Mouse (Mus musculus): ENCODE measurements around the gene H3f3b. TPM values are rescaled to one million over a fixed set of nuclear protein-coding genes. Genes with fewer than 3 reads are reported as not detected.

H3f3b gene
- polyA plus RNA-seq, 1 experiment: 161 TPM

DNA sequence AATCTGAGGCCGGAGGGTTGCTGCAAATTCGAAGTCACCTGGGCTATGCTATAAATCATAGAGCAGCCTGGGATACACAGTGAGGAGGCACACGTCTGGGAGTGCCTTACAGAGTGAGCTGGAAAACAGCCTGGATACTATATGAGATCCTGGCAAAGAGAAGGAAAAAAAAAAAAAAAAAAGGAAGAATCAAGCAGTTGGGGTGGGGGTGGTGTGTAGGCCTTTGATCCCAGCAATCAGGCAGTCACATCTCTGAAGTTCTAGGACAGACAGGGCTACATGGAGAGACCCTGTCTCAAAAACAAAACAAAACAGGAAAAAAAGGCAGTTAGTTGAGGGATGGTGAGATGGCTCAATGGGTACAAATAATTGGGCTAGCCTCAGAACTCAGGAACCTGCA is 8.9 kb upstream of the H3f3b start:
- Histone ChIP-seq H3K36me3 (ENCODE audit: control insufficient read depth, insufficient read depth, low read length) (peaks cover 9% of the 10 kb centered on the region), H3K4me3 (ENCODE audit: extremely low read depth, insufficient read depth, insufficient read length) (no peak overlapping the region), H3K4me1 (ENCODE audit: control insufficient read depth, insufficient read depth, insufficient read length) (no peaks in the 10 kb centered on the region; the same call in 1 of the 2 replicates), H3K27me3 (ENCODE audit: control insufficient read depth, insufficient read depth, low read length) (no peaks in the 10 kb centered on the region), H3K27ac (ENCODE audit: insufficient read depth, low read length) (no peak overlapping the region)
- WGBS: 96% methylated on average over 3 of the region's 3 CpGs
- TF ChIP-seq CTCF (IDR thresholded peaks at IDR 0.05; ENCODE audit: extremely low read depth, insufficient read depth, insufficient read length, insufficient replicate concordance): no peak
- TF ChIP-seq POLR2A (IDR thresholded peaks at IDR 0.05; ENCODE audit: low read depth, low read length): no peak
- no peak for DNase-seq (ENCODE audit: low read depth in 1 of 2, low spot score in 2 of 2)

DNA sequence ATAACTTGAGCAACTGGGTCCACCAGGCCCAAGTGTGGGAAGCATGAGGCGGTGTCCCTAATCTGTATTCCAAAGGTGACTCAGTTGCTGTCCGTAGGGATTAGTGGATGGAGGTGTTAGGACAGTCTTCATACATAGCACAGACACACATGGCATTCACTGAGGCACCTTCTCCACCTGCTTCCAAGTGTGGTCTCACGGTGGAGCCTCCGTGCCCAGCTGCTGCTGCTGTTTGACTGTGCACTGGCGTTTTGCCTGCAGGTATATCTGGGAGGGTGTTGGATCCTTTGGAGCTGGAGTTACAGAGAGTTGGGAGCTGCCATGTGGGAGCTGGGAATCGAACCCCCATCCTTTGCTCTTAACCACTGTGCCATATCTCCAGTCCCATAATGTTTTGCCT is 6.8 kb upstream of the H3f3b start:
- H3K4me1 ChIP-seq (ENCODE audit: control insufficient read depth, insufficient read depth, insufficient read length): no peaks in the 10 kb centered on the region; the same call in 1 of the 2 replicates
- TF ChIP-seq POLR2A (IDR thresholded peaks at IDR 0.05; ENCODE audit: low read depth, low read length): no peak
- H3K27me3 ChIP-seq (ENCODE audit: control insufficient read depth, insufficient read depth, low read length): no peaks in the 10 kb centered on the region
- WGBS: 89% methylated on average over 6 of the region's 6 CpGs
- H3K4me3 ChIP-seq (ENCODE audit: extremely low read depth, insufficient read depth, insufficient read length): no peak overlapping the region
- H3K27ac ChIP-seq (ENCODE audit: insufficient read depth, low read length): no peak overlapping the region
- no peak for DNase-seq (ENCODE audit: low read depth in 1 of 2, low spot score in 2 of 2)
- peaks cover 6% of the 10 kb centered on the region for H3K36me3 ChIP-seq (ENCODE audit: control insufficient read depth, insufficient read depth, low read length)

DNA sequence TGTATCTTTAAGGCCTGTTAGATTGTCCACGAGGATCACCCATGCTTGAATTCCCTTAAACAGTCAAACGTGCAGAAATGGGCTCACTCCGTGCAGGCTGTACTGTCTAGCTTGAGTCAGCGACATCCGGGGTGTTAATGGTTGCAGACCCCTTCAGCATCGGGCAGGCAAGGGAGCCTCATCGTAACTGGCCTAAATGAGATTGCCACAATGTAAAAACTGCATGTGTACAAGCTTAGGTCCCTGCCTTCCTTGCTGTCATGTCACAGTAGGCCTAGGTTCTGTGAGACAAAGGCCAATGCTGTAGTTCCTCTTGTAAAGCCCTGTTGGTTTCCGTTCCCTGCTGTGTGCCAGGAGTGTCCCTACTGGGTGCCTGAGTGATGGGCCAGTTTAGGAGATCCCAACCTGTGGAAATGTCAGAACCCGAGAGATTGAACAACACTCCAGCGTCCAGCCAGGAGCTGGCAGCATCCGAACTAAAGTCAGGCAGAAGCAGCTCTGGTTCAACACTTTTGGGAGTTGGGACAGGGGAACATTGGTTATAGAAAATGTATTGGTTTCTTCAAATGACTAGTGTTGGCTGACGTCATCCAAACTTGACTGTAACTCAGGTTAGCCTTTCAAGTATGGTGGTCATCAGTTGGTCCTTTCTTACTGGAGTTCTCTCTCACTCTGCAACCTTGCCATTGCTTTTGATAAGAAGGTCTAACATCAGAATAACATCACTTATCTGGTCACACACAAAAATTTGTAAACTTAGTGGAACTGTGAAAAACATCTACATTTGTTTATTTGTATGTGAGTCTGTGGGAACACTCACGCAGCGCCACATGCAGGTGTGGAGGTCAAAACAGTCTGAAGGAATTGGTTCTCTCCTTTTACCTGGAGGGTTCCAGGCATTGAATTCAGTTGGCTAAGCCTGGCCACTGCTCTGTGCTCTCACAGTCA is 3.4 kb upstream of the H3f3b start:
- peak; percentile 45 for TF ChIP-seq POLR2A (IDR thresholded peaks at IDR 0.05; ENCODE audit: low read depth, low read length)
- no peak for TF ChIP-seq CTCF (IDR thresholded peaks at IDR 0.05; ENCODE audit: extremely low read depth, insufficient read depth, insufficient read length, insufficient replicate concordance)
- H3K4me1 ChIP-seq (ENCODE audit: control insufficient read depth, insufficient read depth, insufficient read length): no peaks in the 10 kb centered on the region; the same call in 1 of the 2 replicates
- WGBS: 25% methylated on average over 14 of the region's 14 CpGs
- peak overlapping the region; percentile 71 for H3K4me3 ChIP-seq (ENCODE audit: extremely low read depth, insufficient read depth, insufficient read length)
- H3K27ac ChIP-seq (ENCODE audit: insufficient read depth, low read length): peak overlapping the region; percentile 99
- DNase-seq (ENCODE audit: low read depth in 1 of 2, low spot score in 2 of 2): peak; percentile 37 to 46
- H3K27me3 ChIP-seq (ENCODE audit: control insufficient read depth, insufficient read depth, low read length): no peaks in the 10 kb centered on the region
- no peaks in the 10 kb centered on the region; the same call in 1 of the 2 replicates for H3K36me3 ChIP-seq (ENCODE audit: control insufficient read depth, insufficient read depth, low read length)

DNA sequence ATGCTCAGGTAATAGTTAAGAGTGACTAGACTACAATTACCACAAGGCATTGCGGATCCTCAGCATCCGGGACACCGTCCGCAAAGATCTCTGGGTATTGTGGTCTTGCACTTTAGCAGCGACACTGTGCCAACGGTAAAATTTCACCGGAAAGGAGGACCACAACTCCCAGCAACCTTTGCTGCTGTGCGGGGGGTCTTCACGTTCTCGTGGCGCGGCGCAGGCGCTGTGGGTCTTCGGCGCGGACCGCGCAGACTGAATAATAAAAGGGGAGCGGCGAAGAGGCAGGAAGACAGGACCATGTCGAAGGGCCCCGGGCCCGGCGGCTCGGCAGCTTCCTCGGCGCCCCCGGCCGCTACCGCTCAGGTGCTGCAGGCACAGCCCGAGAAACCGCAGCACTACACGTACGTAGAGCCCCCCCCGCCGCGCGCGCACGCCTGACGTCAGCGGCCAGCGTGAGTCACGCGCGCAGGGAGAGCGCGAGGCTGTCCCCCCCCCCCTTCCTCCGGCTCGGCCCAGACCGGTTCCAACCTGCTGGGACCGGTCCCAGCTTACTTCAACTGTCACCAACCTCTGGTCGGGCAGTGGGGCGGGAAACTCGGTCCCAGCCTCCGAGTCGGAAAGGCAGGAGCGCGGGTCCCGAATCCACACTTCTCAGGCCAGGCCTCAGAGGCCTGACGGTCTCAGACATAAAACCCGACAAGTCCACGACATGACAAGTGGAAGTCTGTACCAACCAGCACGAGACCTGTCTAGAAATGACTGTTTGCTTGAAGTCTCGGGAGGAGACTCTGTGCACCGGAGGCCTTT is 2.5 kb upstream of the H3f3b start, which contains the start of gene Unk:
Gene Unk, plus strand, starts transcription at position 235 of the 810 bp plus-strand sequence.
- TF ChIP-seq POLR2A (IDR thresholded peaks at IDR 0.05; ENCODE audit: low read depth, low read length): peak; percentile 56; the same call in 1 of the 2 replicates
- no peak for TF ChIP-seq CTCF (IDR thresholded peaks at IDR 0.05; ENCODE audit: extremely low read depth, insufficient read depth, insufficient read length, insufficient replicate concordance)
- Histone ChIP-seq H3K27me3 (ENCODE audit: control insufficient read depth, insufficient read depth, low read length) (no peaks in the 10 kb centered on the region), H3K4me3 (ENCODE audit: extremely low read depth, insufficient read depth, insufficient read length) (peak within 1 kb of the TSS; percentile 71), H3K36me3 (ENCODE audit: control insufficient read depth, insufficient read depth, low read length) (no peaks in the 10 kb centered on the region; the same call in 1 of the 2 replicates), H3K4me1 (ENCODE audit: control insufficient read depth, insufficient read depth, insufficient read length) (no peaks in the 10 kb centered on the region; the same call in 1 of the 2 replicates), H3K27ac (ENCODE audit: insufficient read depth, low read length) (peak within 1 kb of the TSS; percentile 99)
- WGBS: under 1% methylated on average over 65 of the region's 67 CpGs
- peak; percentile 95 to 98 for DNase-seq (ENCODE audit: low read depth in 1 of 2, low spot score in 2 of 2)

DNA sequence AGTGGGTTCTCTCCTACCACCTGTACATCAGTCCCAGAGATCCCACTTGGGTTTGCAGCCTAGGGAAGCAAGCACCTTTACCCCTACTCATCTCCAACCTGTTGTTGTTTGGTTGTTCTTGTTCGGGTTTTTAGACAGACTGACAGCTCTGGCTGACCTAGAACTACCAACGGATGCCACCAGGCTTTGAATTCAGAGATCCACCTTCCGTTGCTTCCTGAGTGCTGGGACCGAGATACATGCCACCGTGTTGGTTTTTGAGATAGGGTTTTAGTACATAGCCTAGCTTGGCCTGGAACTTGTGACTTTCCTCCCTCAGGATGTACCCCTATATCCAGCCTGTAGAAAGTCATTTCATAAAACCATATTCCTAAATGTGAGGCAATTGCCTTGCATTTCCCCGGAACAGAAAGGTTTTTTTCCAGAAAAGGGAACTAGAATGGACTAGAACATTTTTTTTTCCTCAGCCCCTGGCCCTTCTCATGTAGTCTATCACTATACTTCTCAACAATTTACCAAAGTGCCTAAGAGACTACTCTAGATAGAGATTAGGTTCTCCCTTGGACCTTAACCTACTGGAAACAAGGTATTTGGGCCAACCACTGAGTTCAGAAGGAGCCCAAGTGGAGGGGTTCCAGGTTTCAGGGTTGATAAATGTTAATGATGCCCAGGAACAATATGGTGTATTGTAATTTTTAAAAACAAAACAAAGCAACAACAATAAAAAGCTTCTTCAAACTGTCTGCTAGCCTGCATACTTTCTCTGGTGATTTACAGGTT is 1.5 kb upstream of the H3f3b start:
- Histone ChIP-seq H3K4me1 (ENCODE audit: control insufficient read depth, insufficient read depth, insufficient read length) (no peaks in the 10 kb centered on the region; the same call in 1 of the 2 replicates), H3K36me3 (ENCODE audit: control insufficient read depth, insufficient read depth, low read length) (no peaks in the 10 kb centered on the region), H3K27ac (ENCODE audit: insufficient read depth, low read length) (no peak overlapping the region), H3K27me3 (ENCODE audit: control insufficient read depth, insufficient read depth, low read length) (no peaks in the 10 kb centered on the region), H3K4me3 (ENCODE audit: extremely low read depth, insufficient read depth, insufficient read length) (no peak overlapping the region)
- no peak for DNase-seq (ENCODE audit: low read depth in 1 of 2, low spot score in 2 of 2)
- no peak for TF ChIP-seq CTCF (IDR thresholded peaks at IDR 0.05; ENCODE audit: extremely low read depth, insufficient read depth, insufficient read length, insufficient replicate concordance)
- no peak for TF ChIP-seq POLR2A (IDR thresholded peaks at IDR 0.05; ENCODE audit: low read depth, low read length)
- WGBS: 79% methylated on average over 6 of the region's 6 CpGs

Data from spleen, adult 2 months (tissue).